Mouse (Mus musculus) neural tube, embryonic 14.5 days (tissue): Measurements from ENCODE around the gene Orai2. TPM values are rescaled to one million over a fixed set of nuclear protein-coding genes. Genes with fewer than 3 reads are reported as not detected.

ENCODE experiments used
- ATAC-seq: fragments of 200-750 bp; cut with Nextera tagmentation; 2 replicates; pipeline ENCODE4 v1.8.0; 2017; ENCODE audit warnings: low read depth, mild to moderate bottlenecking, moderate TSS enrichment, moderate library complexity
- H3K27ac ChIP-seq: fragments of 300-500 bp; sonication (generic); 2 replicates; pipeline ENCODE4 v1.5.1; 2014; ENCODE audit warnings: low read depth, mild to moderate bottlenecking, control low read depth, low read length, moderate library complexity, mixed read lengths
- H3K27me3 ChIP-seq: fragments of 300-500 bp; sonication (generic); 2 replicates; pipeline ENCODE4 v1.6.1; 2014; ENCODE audit warnings: low read length; ENCODE audit not compliant: control insufficient read depth, insufficient read depth
- H3K36me3 ChIP-seq: fragments of 300-500 bp; sonication (generic); 2 replicates; pipeline ENCODE4 v1.6.1; 2014; ENCODE audit warnings: low read length, mixed read lengths; ENCODE audit not compliant: control insufficient read depth, insufficient read depth
- H3K4me1 ChIP-seq: fragments of 300-500 bp; sonication (generic); 2 replicates; pipeline ENCODE4 v1.6.1; 2014; ENCODE audit warnings: low read length; ENCODE audit not compliant: control insufficient read depth, insufficient read depth
- H3K4me2 ChIP-seq: fragments of 300-500 bp; sonication (generic); 2 replicates; pipeline ENCODE4 v1.6.1; 2014; ENCODE audit warnings: mild to moderate bottlenecking, low read depth, low read length, control low read depth
- H3K4me3 ChIP-seq: fragments of 300-500 bp; sonication (generic); 2 replicates; pipeline ENCODE4 v1.5.1; 2014; ENCODE audit warnings: low read depth, low read length, control low read depth, mixed read lengths
- H3K9ac ChIP-seq: fragments of 300-500 bp; sonication (generic); replicated peaks from 2 replicates; pipeline ENCODE4 v1.6.1; 2014; ENCODE audit warnings: low read depth, mild to moderate bottlenecking, control low read depth, low read length, mixed read lengths
- H3K9me3 ChIP-seq: fragments of 300-500 bp; sonication (generic); 2 replicates; pipeline ENCODE4 v1.6.1; 2016; ENCODE audit warnings: low read length; ENCODE audit not compliant: control insufficient read depth
- WGBS: fragments of 180-500 bp; shearing (Covaris S2); extraction: QIAGEN DNeasy Blood & Tissue Kit; methylation state at CpG from one replicate; pipeline ENCODE4 v1.1.7; 2014; 5-methylcytosine and 5-hydroxymethylcytosine counted together
- polyA plus RNA-seq: library from polyadenylated mRNA; unstranded; fragments of >200 nt; fragmentation: Nextera tagmentation; extraction: Ambion mirVana; gene quantifications from 2 replicates; pipeline ENCODE4 v1.2.1, GENCODE M21; 2014

Orai2 gene
- polyA plus RNA-seq = 34.0 and 41.0 TPM in 2 replicates

GRCm38 (mm10) chr5:136170512-136171362, at the start of gene Orai2:
Gene Orai2, minus strand, starts transcription at chr5:136170713.
- WGBS = 4% methylated on average over 47 of the region's 49 CpGs
- peak; percentile 89 for ATAC-seq
- peak within 1 kb of the TSS; percentile 86 for H3K4me2 ChIP-seq

GRCm38 (mm10) chr5:136218585-136218984, 48.1 kb upstream of the Orai2 start:
- Histone ChIP-seq H3K9me3 (no peaks in the 10 kb centered on the region), H3K4me2 (no peak overlapping the region), H3K27ac (no peak overlapping the region), H3K36me3 (peaks cover 13% of the 10 kb centered on the region), H3K27me3 (no peaks in the 10 kb centered on the region), H3K4me1 (no peaks in the 10 kb centered on the region), H3K4me3 (no peak overlapping the region), H3K9ac (no peak overlapping the region)
- 86% methylated on average over 12 of the region's 12 CpGs for WGBS
- ATAC-seq = no peak

More at GRCm38 (mm10) chr5:136170512-136171362, at the start of gene Orai2:
- H3K9ac ChIP-seq = peak within 1 kb of the TSS; percentile 72
- H3K36me3 ChIP-seq = no peaks in the 10 kb centered on the region
- H3K27me3 ChIP-seq = no peaks in the 10 kb centered on the region
- H3K4me3 ChIP-seq = peak within 1 kb of the TSS; percentile 55
- peak within 1 kb of the TSS; percentile 77 for H3K27ac ChIP-seq
- peaks cover 17% of the 10 kb centered on the region for H3K4me1 ChIP-seq
- no peaks in the 10 kb centered on the region for H3K9me3 ChIP-seq

- H3K9ac ChIP-seq = no peak overlapping the region
- no peaks in the 10 kb centered on the region for H3K9me3 ChIP-seq
- no peak overlapping the region for H3K4me3 ChIP-seq
- WGBS = 81% methylated on average over 4 of the region's 4 CpGs
- H3K36me3 ChIP-seq = peaks cover 12% of the 10 kb centered on the region
- no peaks in the 10 kb centered on the region for H3K4me1 ChIP-seq
- H3K27me3 ChIP-seq = no peaks in the 10 kb centered on the region
- no peak overlapping the region for H3K27ac ChIP-seq
- H3K4me2 ChIP-seq = no peak overlapping the region
- no peak for ATAC-seq
Observed at GRCm38 (mm10) chr5:136217932-136218381, 47.4 kb upstream of the Orai2 start.

- Histone ChIP-seq H3K4me1 (no peaks in the 10 kb centered on the region), H3K4me2 (no peak overlapping the region), H3K9ac (no peak overlapping the region), H3K27me3 (no peaks in the 10 kb centered on the region), H3K36me3 (peaks cover 12% of the 10 kb centered on the region), H3K9me3 (no peaks in the 10 kb centered on the region), H3K4me3 (no peak overlapping the region), H3K27ac (no peak overlapping the region)
- no peak for ATAC-seq
- 83% methylated on average over 18 of the region's 18 CpGs for WGBS
Observed at GRCm38 (mm10) chr5:136217004-136217665, 46.6 kb upstream of the Orai2 start.

DNA sequence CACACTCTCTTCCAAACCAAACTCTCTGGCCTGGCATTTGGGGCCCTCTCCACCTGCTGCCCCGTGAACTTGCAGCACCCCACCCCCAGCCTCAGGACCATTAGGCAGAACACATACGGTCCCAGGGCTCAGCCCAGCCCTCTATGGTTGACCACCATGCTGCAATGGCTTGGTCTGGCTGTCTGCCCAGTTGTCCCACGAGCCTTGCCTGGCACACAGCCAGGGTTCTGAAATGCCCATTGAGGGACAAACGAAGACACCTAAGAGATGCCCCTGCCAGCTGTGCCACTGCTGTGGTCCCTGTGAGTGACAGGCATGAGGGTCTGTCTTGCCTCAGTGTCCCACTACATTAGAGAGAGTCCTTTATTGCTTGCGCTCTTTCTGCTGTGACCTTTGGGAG, 45.4 kb upstream of the Orai2 start:
- Histone ChIP-seq H3K27me3 (no peaks in the 10 kb centered on the region), H3K36me3 (peaks cover 12% of the 10 kb centered on the region), H3K27ac (no peak overlapping the region), H3K4me1 (no peaks in the 10 kb centered on the region), H3K4me3 (no peak overlapping the region), H3K9ac (no peak overlapping the region), H3K9me3 (no peaks in the 10 kb centered on the region), H3K4me2 (no peak overlapping the region)
- 65% methylated on average over 5 of the region's 5 CpGs for WGBS
- no peak for ATAC-seq

DNA sequence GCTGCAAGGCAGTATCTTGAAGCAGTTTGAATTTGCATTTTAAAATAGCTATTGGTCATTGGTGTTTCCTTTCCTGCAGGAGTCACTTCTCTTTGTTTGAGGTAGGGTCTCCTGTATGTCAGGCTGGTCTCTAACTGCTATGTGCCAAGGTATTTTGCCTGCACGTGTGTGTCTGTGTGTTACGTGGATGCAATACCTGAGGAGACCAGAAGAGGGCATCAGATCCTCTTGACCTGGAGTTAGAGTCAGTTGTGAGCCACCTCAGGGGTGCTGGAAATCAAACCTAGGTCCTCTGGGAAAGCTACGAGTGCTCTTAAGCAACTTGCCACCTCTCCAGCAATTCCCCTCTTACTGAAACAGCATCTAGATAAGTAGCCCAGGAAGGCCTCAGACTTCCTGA, 44.7 kb upstream of the Orai2 start:
- no peak overlapping the region for H3K9ac ChIP-seq
- no peak for ATAC-seq
- H3K4me3 ChIP-seq = no peak overlapping the region
- H3K27ac ChIP-seq = no peak overlapping the region
- H3K4me1 ChIP-seq = no peaks in the 10 kb centered on the region
- 89% methylated on average over 3 of the region's 3 CpGs for WGBS
- no peak overlapping the region for H3K4me2 ChIP-seq
- H3K36me3 ChIP-seq = peaks cover 12% of the 10 kb centered on the region
- no peaks in the 10 kb centered on the region for H3K27me3 ChIP-seq
- H3K9me3 ChIP-seq = no peaks in the 10 kb centered on the region

DNA sequence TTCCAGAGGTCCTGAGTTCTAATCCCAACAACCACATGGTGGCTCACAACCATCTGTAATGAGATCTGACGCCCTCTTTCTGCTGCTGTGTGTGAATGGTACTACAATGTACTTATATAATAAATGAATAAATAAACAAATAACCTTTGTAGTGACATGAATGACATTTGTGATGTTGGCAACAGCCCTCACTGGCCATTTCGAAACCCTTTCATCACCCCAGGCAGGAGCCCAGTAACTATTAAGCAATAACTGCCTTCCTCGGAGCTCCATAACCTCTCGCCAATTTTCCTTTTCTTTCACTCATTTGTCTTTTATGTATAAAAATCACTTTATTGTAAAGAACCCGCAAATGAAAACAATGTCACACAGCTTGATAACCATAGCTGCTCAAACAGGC, 43.2 kb upstream of the Orai2 start:
- Histone ChIP-seq H3K36me3 (peaks cover 6% of the 10 kb centered on the region; the same call in 1 of the 2 replicates), H3K4me1 (no peaks in the 10 kb centered on the region), H3K9ac (no peak overlapping the region), H3K4me2 (no peak overlapping the region), H3K4me3 (no peak overlapping the region), H3K27me3 (no peaks in the 10 kb centered on the region), H3K9me3 (no peaks in the 10 kb centered on the region), H3K27ac (no peak overlapping the region)
- no peak for ATAC-seq
- WGBS = 85% methylated on average over 5 of the region's 5 CpGs

DNA sequence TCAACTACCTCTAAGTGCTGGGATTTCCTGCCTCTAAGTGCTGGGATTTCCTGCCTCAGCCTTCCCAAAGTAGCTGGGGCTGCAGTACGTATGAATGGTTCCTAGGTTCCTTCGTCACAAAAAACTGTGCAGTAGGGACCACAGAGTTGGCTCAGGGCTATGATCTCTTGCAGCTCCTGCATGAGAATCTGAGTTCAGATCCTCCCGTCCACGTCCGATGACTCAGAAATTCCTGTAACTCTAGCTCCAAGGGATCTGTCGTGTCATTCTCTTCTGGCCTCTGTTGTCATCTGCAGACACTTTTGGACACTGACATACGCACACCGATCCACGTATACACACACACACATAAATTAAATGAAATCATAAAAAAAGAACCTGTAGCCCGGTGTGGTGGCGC, 42.2 kb upstream of the Orai2 start:
- Histone ChIP-seq H3K9ac (no peak overlapping the region), H3K27me3 (no peaks in the 10 kb centered on the region), H3K4me2 (no peak overlapping the region), H3K9me3 (no peaks in the 10 kb centered on the region), H3K27ac (no peak overlapping the region), H3K4me1 (no peaks in the 10 kb centered on the region), H3K4me3 (no peak overlapping the region), H3K36me3 (no peaks in the 10 kb centered on the region)
- 95% methylated on average over 11 of the region's 11 CpGs for WGBS
- no peak for ATAC-seq
